Mouse (Mus musculus): ENCODE data around the gene Camsap2. TPM values are rescaled to one million over a fixed set of nuclear protein-coding genes. Genes with fewer than 3 reads are reported as not detected.

Camsap2 gene
- polyA plus RNA-seq, 1 experiment from 2014 or later: 5.8 TPM

GRCm38 (mm10) chr1:136223758-136224342 lies 122.1 kb downstream of the Camsap2 start:
- ATAC-seq (ENCODE audit: low read depth) (no peak), DNase-seq (no peak)
- H3K36me3 ChIP-seq: no peaks in the 10 kb centered on the region
- no peak overlapping the region for H3K4me3 ChIP-seq (replicated peaks)
- no peak overlapping the region for H3K27ac ChIP-seq
- H3K9ac ChIP-seq: no peak overlapping the region
- no peak overlapping the region for H3K4me2 ChIP-seq
- H3K4me1 ChIP-seq (replicated peaks): peaks cover 14% of the 10 kb centered on the region
- H3K27me3 ChIP-seq: peaks cover 30% of the 10 kb centered on the region
- H3K9me3 ChIP-seq (replicated peaks): no peaks in the 10 kb centered on the region
- 68% methylated on average over 10 of the region's 10 CpGs for WGBS (ENCODE audit: insufficient replicate concordance)

DNA sequence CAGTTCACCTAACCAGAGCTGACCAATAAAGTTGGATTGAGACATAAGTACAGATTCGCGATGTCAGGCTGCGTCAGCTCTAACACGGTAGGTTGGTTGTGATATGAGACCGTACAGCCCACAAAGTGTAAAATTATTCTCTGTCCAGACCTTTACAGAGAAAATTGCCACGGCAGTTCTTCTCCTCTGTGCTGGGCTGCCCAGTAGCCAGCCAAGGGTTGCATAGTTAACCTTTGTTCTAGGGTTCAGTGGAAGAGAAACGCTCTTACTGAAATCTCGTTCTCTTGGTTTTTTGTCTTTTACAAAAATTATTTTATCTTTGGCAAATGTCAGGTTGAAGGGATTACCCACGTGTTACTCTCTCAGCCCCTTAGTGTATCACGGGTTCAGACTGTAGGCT lies 123.5 kb downstream of the Camsap2 start:
- peaks cover 28% of the 10 kb centered on the region for H3K27me3 ChIP-seq
- no peak for DNase-seq

GRCm38 (mm10) chr1:136220037-136220871 lies 125.7 kb downstream of the Camsap2 start:
- H3K9me3 ChIP-seq (replicated peaks): no peaks in the 10 kb centered on the region
- no peaks in the 10 kb centered on the region for H3K36me3 ChIP-seq
- H3K4me3 ChIP-seq (replicated peaks): no peak overlapping the region
- ATAC-seq (ENCODE audit: low read depth): no peak
- DNase-seq: no peak
- no peaks in the 10 kb centered on the region for H3K4me1 ChIP-seq (replicated peaks)
- H3K27ac ChIP-seq: no peak overlapping the region
- H3K9ac ChIP-seq: no peak overlapping the region
- peaks cover 23% of the 10 kb centered on the region for H3K27me3 ChIP-seq
- H3K4me2 ChIP-seq: no peak overlapping the region
- WGBS (ENCODE audit: insufficient replicate concordance): 71% methylated on average over 10 of the region's 10 CpGs

More for the DNA sequence above, 123.5 kb downstream of the Camsap2 start:
- no peak overlapping the region for H3K9ac ChIP-seq
- no peak for ATAC-seq (ENCODE audit: low read depth)
- H3K4me3 ChIP-seq (replicated peaks): no peak overlapping the region
- H3K4me1 ChIP-seq (replicated peaks): no peaks in the 10 kb centered on the region; the same call in 1 of the 2 replicates
- no peaks in the 10 kb centered on the region for H3K36me3 ChIP-seq
- no peak overlapping the region for H3K4me2 ChIP-seq
- H3K27ac ChIP-seq: no peak overlapping the region
- H3K9me3 ChIP-seq (replicated peaks): no peaks in the 10 kb centered on the region
- WGBS (ENCODE audit: insufficient replicate concordance): 68% methylated on average over 10 of the region's 10 CpGs

Other genes with a start within 250 kb of the Camsap2 start
- gene Kif21b, start 214.7 kb downstream of the Camsap2 start, polyA plus RNA-seq (2015; fragmentation: Nextera tagmentation; extraction: Ambion mirVana): 1.1 and 1.2 TPM in 2 replicates
- gene Mroh3, start 133.3 kb downstream of the Camsap2 start, polyA plus RNA-seq (2015; fragmentation: Nextera tagmentation; extraction: Ambion mirVana): not detected in 2 replicates
- 0.22 and 0.39 TPM in 2 replicates for gene Inava, start 111.8 kb downstream of the Camsap2 start, polyA plus RNA-seq (2015; fragmentation: Nextera tagmentation; extraction: Ambion mirVana)
- not detected in 2 replicates for gene Gpr25, start 85.2 kb downstream of the Camsap2 start, polyA plus RNA-seq (2015; fragmentation: Nextera tagmentation; extraction: Ambion mirVana)
- gene Ddx59, start 69.2 kb upstream of the Camsap2 start, polyA plus RNA-seq (2015; fragmentation: Nextera tagmentation; extraction: Ambion mirVana): 7.2 and 7.6 TPM in 2 replicates
- gene Kif14, start 120.2 kb upstream of the Camsap2 start, polyA plus RNA-seq (2015; fragmentation: Nextera tagmentation; extraction: Ambion mirVana): 4.8 and 6.7 TPM in 2 replicates

All from liver, embryonic 13.5 days (tissue).